Mouse (Mus musculus) intestine, embryonic 16.5 days (tissue): ENCODE results near the gene Cyp1b1. TPM values are rescaled to one million over a fixed set of nuclear protein-coding genes. Genes with fewer than 3 reads are reported as not detected.
A peak's percentile ranks its signal among the peaks of the same experiment; 100 is the strongest.

Source experiments
- ATAC-seq: fragments of 200-750 bp; cut with Nextera tagmentation; 2 replicates; pipeline ENCODE4 v1.8.0; 2017; ENCODE audit warnings: moderate TSS enrichment, moderate library complexity
- H3K27ac ChIP-seq: fragments of 300-500 bp; sonication (generic); 2 replicates; pipeline ENCODE4 v1.5.1; 2014; ENCODE audit warnings: mild to moderate bottlenecking, low read length
- H3K27me3 ChIP-seq: fragments of 300-500 bp; sonication (generic); replicated peaks from 2 replicates; pipeline ENCODE4 v1.6.1; 2014; ENCODE audit warnings: low read length, control low read depth, mixed read lengths; ENCODE audit not compliant: control insufficient read depth, insufficient read depth
- H3K36me3 ChIP-seq: fragments of 300-500 bp; sonication (generic); 2 replicates; pipeline ENCODE4 v1.6.1; 2014; ENCODE audit warnings: low read length, control low read depth; ENCODE audit not compliant: control insufficient read depth, insufficient read depth
- H3K4me1 ChIP-seq: fragments of 300-500 bp; sonication (generic); 2 replicates; pipeline ENCODE4 v1.6.1; 2014; ENCODE audit warnings: low read length, control low read depth, mixed read lengths; ENCODE audit not compliant: control insufficient read depth, insufficient read depth
- H3K4me2 ChIP-seq: fragments of 300-500 bp; sonication (generic); 2 replicates; pipeline ENCODE4 v1.6.1; 2014; ENCODE audit warnings: low read depth, low read length, control low read depth
- H3K4me3 ChIP-seq: fragments of 300-500 bp; sonication (generic); 2 replicates; pipeline ENCODE4 v1.5.1; 2014; ENCODE audit warnings: mild to moderate bottlenecking, low read length
- H3K9ac ChIP-seq: fragments of 300-500 bp; sonication (generic); 2 replicates; pipeline ENCODE4 v1.6.1; 2014; ENCODE audit warnings: low read depth, low read length
- H3K9me3 ChIP-seq: fragments of 300-500 bp; sonication (generic); 2 replicates; pipeline ENCODE4 v1.6.1; 2016; ENCODE audit warnings: low read length, control low read depth; ENCODE audit not compliant: control insufficient read depth
- WGBS: fragments of 180-500 bp; shearing (Covaris S2); extraction: QIAGEN DNeasy Blood & Tissue Kit; methylation state at CpG from one replicate; pipeline ENCODE4 v1.1.7; 2014; 5-methylcytosine and 5-hydroxymethylcytosine counted together
- polyA plus RNA-seq: library from polyadenylated mRNA; unstranded; fragments of >200 nt; fragmentation: Nextera tagmentation; extraction: Ambion mirVana; gene quantifications from 2 replicates; pipeline ENCODE4 v1.2.1, GENCODE M21; 2015

Cyp1b1 gene
- polyA plus RNA-seq, 1 experiment from 2014 or later, result 6.9 TPM

DNA sequence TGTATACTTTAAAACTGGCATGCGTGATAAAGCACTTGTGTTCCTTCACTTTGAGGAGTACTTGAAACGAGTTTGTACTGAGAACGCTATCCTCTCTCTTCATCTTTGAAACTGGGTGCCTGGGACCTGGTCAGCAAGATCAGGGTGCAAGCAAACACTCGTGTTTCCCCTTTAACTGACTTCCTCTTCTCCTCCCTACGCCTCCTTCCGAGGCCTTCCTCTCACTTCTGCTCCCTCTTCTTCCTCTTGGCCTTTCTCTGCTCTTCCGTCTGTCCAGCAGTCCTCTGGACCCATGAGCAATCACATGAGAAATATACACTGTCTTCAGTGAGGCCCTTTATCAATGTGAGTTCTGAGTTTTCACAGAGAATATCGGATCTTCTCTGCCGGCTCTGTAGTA, 53.0 kb downstream of the Cyp1b1 start:
- Histone ChIP-seq H3K9me3 (no peaks in the 10 kb centered on the region), H3K4me1 (no peaks in the 10 kb centered on the region), H3K9ac (no peak overlapping the region), H3K4me3 (no peak overlapping the region), H3K4me2 (no peak overlapping the region), H3K36me3 (no peaks in the 10 kb centered on the region), H3K27ac (no peak overlapping the region), H3K27me3 (no peaks in the 10 kb centered on the region)
- 80% methylated on average over 9 of the region's 9 CpGs for WGBS
- no peak for ATAC-seq

DNA sequence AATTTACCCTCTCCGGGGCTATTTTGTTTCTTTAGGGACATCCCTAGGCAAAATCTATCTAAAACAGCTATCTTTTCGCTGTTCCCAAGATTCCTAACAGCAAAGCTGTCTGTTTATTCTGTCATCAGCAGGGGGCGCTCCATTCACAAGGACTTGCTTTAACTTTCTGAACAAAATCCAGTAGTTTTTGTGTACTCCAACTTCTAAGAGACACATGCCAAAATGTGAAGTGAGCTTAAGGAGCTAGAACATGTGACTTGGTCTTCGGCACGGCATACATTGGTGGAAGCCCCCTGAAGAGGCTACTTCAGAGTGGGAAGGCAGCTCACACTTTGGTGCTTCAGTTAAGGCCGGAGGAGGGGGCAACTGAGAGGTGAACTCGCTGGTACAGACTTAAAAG, 53.5 kb downstream of the Cyp1b1 start:
- no peak for ATAC-seq
- H3K4me1 ChIP-seq, result no peaks in the 10 kb centered on the region
- H3K9me3 ChIP-seq, result no peaks in the 10 kb centered on the region
- H3K9ac ChIP-seq, result no peak overlapping the region
- 43% methylated on average over 7 of the region's 7 CpGs for WGBS
- H3K4me2 ChIP-seq, result no peak overlapping the region
- H3K4me3 ChIP-seq, result no peak overlapping the region
- no peaks in the 10 kb centered on the region for H3K36me3 ChIP-seq
- no peak overlapping the region for H3K27ac ChIP-seq
- no peaks in the 10 kb centered on the region for H3K27me3 ChIP-seq

DNA sequence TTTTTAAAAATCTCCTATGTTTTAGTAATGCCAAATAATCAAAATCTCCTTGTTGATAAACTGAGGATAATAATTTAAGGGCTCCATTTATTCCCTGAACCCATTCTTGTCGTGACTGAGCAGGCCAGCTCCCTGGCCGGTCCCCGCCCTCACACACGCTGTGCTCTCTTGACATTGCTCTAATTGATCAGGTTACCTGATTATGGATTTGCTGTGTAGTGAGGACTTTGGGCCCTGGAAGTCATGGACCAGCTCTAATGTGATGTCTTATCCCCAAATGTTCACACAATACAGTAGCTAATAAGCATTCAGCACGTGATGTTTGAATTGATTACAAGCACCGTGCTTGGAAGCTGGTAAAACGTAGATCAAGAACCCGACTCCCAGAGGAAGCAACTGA, 56.0 kb downstream of the Cyp1b1 start:
- Histone ChIP-seq H3K36me3 (no peaks in the 10 kb centered on the region), H3K9me3 (no peaks in the 10 kb centered on the region), H3K27me3 (no peaks in the 10 kb centered on the region), H3K9ac (no peak overlapping the region), H3K4me3 (no peak overlapping the region), H3K4me2 (no peak overlapping the region), H3K4me1 (no peaks in the 10 kb centered on the region), H3K27ac (no peak overlapping the region)
- no peak for ATAC-seq
- 71% methylated on average over 8 of the region's 8 CpGs for WGBS

DNA sequence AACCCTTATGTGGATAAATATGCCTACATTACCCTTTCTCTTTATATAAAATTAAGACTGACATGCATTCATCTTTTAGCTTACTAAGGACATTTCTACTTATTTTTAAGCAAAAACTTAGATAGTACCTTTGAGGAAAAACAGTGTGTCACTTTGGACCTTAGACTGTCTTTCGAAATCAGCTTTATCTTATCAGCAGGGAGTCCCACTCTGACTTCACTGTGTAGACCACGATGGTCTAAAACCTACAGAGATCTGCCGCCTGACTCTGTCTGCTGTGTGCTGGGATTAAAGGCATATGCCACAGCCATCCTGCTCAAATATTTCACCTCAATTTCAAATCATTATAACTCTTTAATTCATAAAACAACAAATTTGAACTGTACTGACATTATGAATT, 56.4 kb downstream of the Cyp1b1 start:
- Histone ChIP-seq H3K27me3 (no peaks in the 10 kb centered on the region), H3K9me3 (no peaks in the 10 kb centered on the region), H3K4me3 (no peak overlapping the region), H3K27ac (no peak overlapping the region), H3K9ac (no peak overlapping the region), H3K36me3 (no peaks in the 10 kb centered on the region), H3K4me1 (no peaks in the 10 kb centered on the region), H3K4me2 (no peak overlapping the region)
- WGBS, result 52% methylated on average over 3 of the region's 3 CpGs
- peak; percentile 72; the same call in 1 of the 2 replicates for ATAC-seq

DNA sequence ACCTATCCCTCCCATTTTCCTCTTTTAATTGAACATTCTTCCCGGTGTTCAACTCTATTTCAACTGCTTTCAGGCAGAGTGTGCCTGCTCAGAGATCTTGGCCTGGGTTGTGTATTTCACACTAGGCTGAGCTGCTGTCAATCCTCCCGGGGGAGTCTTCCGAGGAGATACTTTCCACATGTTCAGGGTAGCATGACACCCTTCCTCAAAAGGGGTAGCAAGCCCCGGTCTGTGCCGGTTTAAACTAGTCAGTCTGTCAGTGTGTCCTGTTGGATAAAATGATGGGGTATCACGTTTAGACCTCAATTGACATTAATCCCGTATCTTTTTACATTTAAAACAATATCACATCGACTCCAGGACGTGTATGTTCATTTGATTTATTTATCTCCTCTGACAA, 57.1 kb downstream of the Cyp1b1 start:
- H3K9ac ChIP-seq, result no peak overlapping the region
- no peak for ATAC-seq
- H3K4me1 ChIP-seq, result no peaks in the 10 kb centered on the region
- no peak overlapping the region for H3K4me3 ChIP-seq
- WGBS, result 69% methylated on average over 9 of the region's 9 CpGs
- no peaks in the 10 kb centered on the region for H3K27me3 ChIP-seq
- no peak overlapping the region for H3K27ac ChIP-seq
- no peaks in the 10 kb centered on the region for H3K36me3 ChIP-seq
- H3K4me2 ChIP-seq, result no peak overlapping the region
- no peaks in the 10 kb centered on the region for H3K9me3 ChIP-seq

DNA sequence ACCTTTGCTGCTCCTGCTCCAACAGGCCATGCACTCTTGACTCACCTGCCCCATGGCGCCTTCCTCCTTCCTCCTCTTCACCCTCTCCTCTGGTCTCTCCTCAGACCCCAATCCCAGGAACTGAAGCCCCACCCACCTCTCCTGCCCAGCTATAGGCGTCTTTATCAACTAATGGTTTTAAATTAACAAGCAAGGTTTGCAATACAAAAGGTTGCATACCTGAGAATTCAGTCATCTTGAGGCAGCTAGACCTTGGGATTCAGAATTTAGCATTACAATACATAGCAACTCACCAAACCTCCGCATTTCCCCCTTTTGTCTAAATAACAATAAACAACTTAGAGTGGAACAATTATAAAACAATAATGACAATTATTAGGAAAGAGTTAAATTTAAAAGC, 60.7 kb downstream of the Cyp1b1 start:
- Histone ChIP-seq H3K4me2 (no peak overlapping the region), H3K27ac (no peak overlapping the region), H3K4me1 (no peaks in the 10 kb centered on the region), H3K36me3 (no peaks in the 10 kb centered on the region), H3K27me3 (no peaks in the 10 kb centered on the region), H3K9ac (no peak overlapping the region), H3K9me3 (no peaks in the 10 kb centered on the region), H3K4me3 (no peak overlapping the region)
- no peak for ATAC-seq
- WGBS, result 72% methylated on average over 3 of the region's 3 CpGs

DNA sequence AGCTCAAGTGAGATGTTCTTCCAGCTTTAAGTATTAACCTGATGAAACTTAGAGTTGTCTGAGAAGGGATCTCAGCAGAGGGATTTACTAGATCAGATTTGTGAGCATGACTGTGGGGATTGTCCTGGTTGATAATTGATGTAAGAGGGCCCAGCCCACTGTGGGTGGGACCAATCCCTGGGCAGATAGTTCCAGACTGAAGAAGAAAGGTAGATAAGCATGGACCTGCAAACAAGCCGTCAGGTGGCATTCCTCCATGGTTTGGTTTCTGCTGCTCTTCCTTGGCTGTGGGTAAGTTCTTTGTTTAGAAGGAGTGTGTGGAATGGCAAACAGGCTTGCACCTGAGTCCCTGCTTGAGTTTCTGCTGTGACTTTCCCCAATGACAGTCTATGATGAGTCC, 61.7 kb downstream of the Cyp1b1 start:
- WGBS, result 57% methylated on average over 1 of the region's 1 CpGs
- Histone ChIP-seq H3K9ac (no peak overlapping the region), H3K36me3 (no peaks in the 10 kb centered on the region), H3K4me1 (no peaks in the 10 kb centered on the region), H3K4me2 (no peak overlapping the region), H3K4me3 (no peak overlapping the region), H3K9me3 (no peaks in the 10 kb centered on the region), H3K27me3 (no peaks in the 10 kb centered on the region), H3K27ac (no peak overlapping the region)
- ATAC-seq, result no peak

Other genes with a start within 250 kb of the Cyp1b1 start
- 8.6 and 10.1 TPM in 2 replicates for gene Rmdn2, start 103.2 kb downstream of the Cyp1b1 start, polyA plus RNA-seq
- 45.6 and 48.7 TPM in 2 replicates for gene Atl2, start 181.1 kb upstream of the Cyp1b1 start, polyA plus RNA-seq